ENCODE assay signal across 19 mouse cellular contexts in genomic region chr12:76087025-76087424, GRCm38 (mm10).
DNase-seq lines count a peak whose midpoint lies in the region; ATAC-seq and TF ChIP-seq lines count a peak whose summit lies in the region.
"Had no signal": no experiment of that assay in that cellular context is flagged by ENCODE, and none has a peak within 500 bp of the region (broad histone marks: within the 10 kb centered on the region; RNA-seq: fewer than 3 reads in every experiment).

No protein-coding gene starts in this region.

- no peak overlapping the region for H3K4me2 ChIP-seq in kidney, postnatal 0 days (ENCODE audit: low read length)
- H3K4me2 ChIP-seq in kidney, embryonic 16.5 days (replicated peaks; ENCODE audit: low read depth, low read length): no peak overlapping the region
- no peak overlapping the region; the same call in 1 of the 2 replicates for H3K4me2 ChIP-seq in embryonic facial prominence, embryonic 14.5 days (ENCODE audit: low read depth, low read length)
- H3K4me2 ChIP-seq: embryonic facial prominence, embryonic 15.5 days; midbrain, embryonic 11.5 days had no signal

- no peak for TF ChIP-seq CTCF in kidney, postnatal 0 days (IDR thresholded peaks at IDR 0.05; ENCODE audit: low read depth)

- H3K27ac ChIP-seq in kidney, postnatal 0 days: peak overlapping the region; percentile 31; the same call in 1 of the 2 replicates
- no peak overlapping the region for H3K27ac ChIP-seq in kidney, embryonic 16.5 days (ENCODE audit: low read length)
- no peak overlapping the region for H3K27ac ChIP-seq in embryonic facial prominence, embryonic 14.5 days (replicated peaks; ENCODE audit: low read depth, low read length)
- no peak overlapping the region for H3K27ac ChIP-seq in limb, embryonic 10.5 days
- H3K27ac ChIP-seq: embryonic facial prominence, embryonic 15.5 days; forebrain, embryonic 10.5 days; stomach, postnatal 0 days had no signal

- no peaks in the 10 kb centered on the region for H3K27me3 ChIP-seq in kidney, postnatal 0 days (ENCODE audit: insufficient read depth, low read length)
- no peaks in the 10 kb centered on the region for H3K27me3 ChIP-seq in kidney, embryonic 16.5 days (ENCODE audit: insufficient read depth, low read length)
- no peaks in the 10 kb centered on the region for H3K27me3 ChIP-seq in embryonic facial prominence, embryonic 14.5 days (replicated peaks; ENCODE audit: control insufficient read depth, insufficient read depth, low read length)
- no peaks in the 10 kb centered on the region for H3K27me3 ChIP-seq in splenic B cell, adult 2 months (ENCODE audit: control insufficient read depth, insufficient read depth, low read length, poor library complexity, severe bottlenecking)
- no peaks in the 10 kb centered on the region for H3K27me3 ChIP-seq in limb, embryonic 10.5 days (ENCODE audit: low read depth, poor library complexity, severe bottlenecking)
- H3K27me3 ChIP-seq: embryonic facial prominence, embryonic 15.5 days had no signal

- DNase-seq in kidney, postnatal 0 days (ENCODE audit: low spot score): no peak
- DNase-seq in CD4-positive, CD25-positive, alpha-beta regulatory T cell, adult 2 months (ENCODE audit: low read depth, low spot score): peak; percentile 74
- peak; percentile 24 for DNase-seq in embryonic facial prominence, embryonic 14.5 days (ENCODE audit: low spot score)
- peak; percentile 63 for DNase-seq in splenic B cell, adult 2 months (ENCODE audit: low read depth, low spot score)
- DNase-seq in layer of hippocampus, postnatal 25 days (ENCODE audit: extremely low spot score in 1 of 2, low spot score in 1 of 2): no peak
- no peak for DNase-seq in limb, embryonic 10.5 days (ENCODE audit: low spot score)
- no peak for DNase-seq in layer of hippocampus, adult 11-12 months (ENCODE audit: low spot score)
- DNase-seq: adrenal gland, postnatal 14 days; cerebellum, adult 2 months; gastrocnemius, postnatal 14 days; layer of hippocampus, adult 9-11 months; lung, adult 2 months; lung, postnatal 4 days had no signal

- H3K9ac ChIP-seq in kidney, postnatal 0 days (ENCODE audit: low read depth, low read length): no peak overlapping the region
- H3K9ac ChIP-seq in kidney, embryonic 16.5 days (replicated peaks; ENCODE audit: low read length): no peak overlapping the region
- H3K9ac ChIP-seq in embryonic facial prominence, embryonic 14.5 days (ENCODE audit: low read depth, low read length): no peak overlapping the region
- H3K9ac ChIP-seq: embryonic facial prominence, embryonic 15.5 days had no signal

- H3K4me3 ChIP-seq in kidney, postnatal 0 days (replicated peaks; ENCODE audit: low read depth, low read length): no peak overlapping the region
- H3K4me3 ChIP-seq in kidney, embryonic 16.5 days (ENCODE audit: low read length): no peak overlapping the region
- no peak overlapping the region for H3K4me3 ChIP-seq in embryonic facial prominence, embryonic 14.5 days (ENCODE audit: low read depth, low read length)
- no peak overlapping the region for H3K4me3 ChIP-seq in limb, embryonic 10.5 days
- H3K4me3 ChIP-seq: embryonic facial prominence, embryonic 15.5 days; forebrain, embryonic 10.5 days had no signal

- no peak for ATAC-seq in kidney, postnatal 0 days (replicated peaks; ENCODE audit: low FRiP score, low read depth)
- ATAC-seq in kidney, embryonic 16.5 days (ENCODE audit: low FRiP score, low TSS enrichment): no peak
- ATAC-seq in embryonic facial prominence, embryonic 14.5 days (ENCODE audit: low read depth): 0 out of 2 replicates have a peak, but pooled peaks have one; percentile 18
- ATAC-seq: intestine, embryonic 16.5 days had no signal

- H3K36me3 ChIP-seq in kidney, postnatal 0 days (ENCODE audit: insufficient read depth, low read length): 0 out of 2 replicates have a peak, but pooled peaks cover 6% of the 10 kb centered on the region
- H3K36me3 ChIP-seq in kidney, embryonic 16.5 days (ENCODE audit: insufficient read depth, low read length): peaks cover 3% of the 10 kb centered on the region; the same call in 1 of the 2 replicates
- peaks cover 3% of the 10 kb centered on the region; the same call in 1 of the 2 replicates for H3K36me3 ChIP-seq in embryonic facial prominence, embryonic 14.5 days (ENCODE audit: control insufficient read depth, insufficient read depth, low read length)
- no peaks in the 10 kb centered on the region for H3K36me3 ChIP-seq in splenic B cell, adult 2 months (ENCODE audit: control insufficient read depth, insufficient read depth, low read length, poor library complexity, severe bottlenecking)
- peaks cover 92% of the 10 kb centered on the region for H3K36me3 ChIP-seq in limb, embryonic 10.5 days

- H3K4me1 ChIP-seq in kidney, postnatal 0 days (replicated peaks; ENCODE audit: insufficient read depth, low read length): no peaks in the 10 kb centered on the region
- H3K4me1 ChIP-seq in kidney, embryonic 16.5 days (ENCODE audit: insufficient read depth, low read length): peaks cover 10% of the 10 kb centered on the region; the same call in 1 of the 2 replicates
- H3K4me1 ChIP-seq in embryonic facial prominence, embryonic 14.5 days (ENCODE audit: control insufficient read depth, insufficient read depth, low read length): peaks cover under 1% of the 10 kb centered on the region; the same call in 1 of the 2 replicates
- H3K4me1 ChIP-seq in limb, embryonic 10.5 days: peaks cover 23% of the 10 kb centered on the region

- 70% methylated on average over 13 of the region's 13 CpGs for WGBS in kidney, postnatal 0 days
- WGBS in kidney, embryonic 16.5 days: 80% methylated on average over 13 of the region's 13 CpGs
- 70% methylated on average over 12 of the region's 13 CpGs for whole genome bisulfite sequencing in embryonic facial prominence, embryonic 14.5 days
- WGBS in limb, embryonic 10.5 days: 82% methylated on average over 13 of the region's 13 CpGs

- no peaks in the 10 kb centered on the region for H3K9me3 ChIP-seq in kidney, postnatal 0 days (replicated peaks; ENCODE audit: low read length)
- no peaks in the 10 kb centered on the region for H3K9me3 ChIP-seq in kidney, embryonic 16.5 days (ENCODE audit: low read length)
- H3K9me3 ChIP-seq in embryonic facial prominence, embryonic 14.5 days (ENCODE audit: control insufficient read depth, low read length): no peaks in the 10 kb centered on the region
- no peaks in the 10 kb centered on the region for H3K9me3 ChIP-seq in limb, embryonic 10.5 days (replicated peaks)
- H3K9me3 ChIP-seq: embryonic facial prominence, embryonic 15.5 days; forebrain, embryonic 10.5 days had no signal

Comparison
In these comparisons a context has a peak if more than half of its experiments do, and no peak if none do; other contexts are left out.
1. DNase-seq: peak in CD4-positive, CD25-positive, alpha-beta regulatory T cell, adult 2 months (single experiment), embryonic facial prominence, embryonic 14.5 days (single experiment) and splenic B cell, adult 2 months (single experiment); none in kidney, postnatal 0 days (single experiment), layer of hippocampus, postnatal 25 days (0 of 2), limb, embryonic 10.5 days (single experiment) and layer of hippocampus, adult 11-12 months (single experiment).